Mouse (Mus musculus) bone marrow, adult 2 months (tissue): ENCODE measurements around the gene Diaph3.

Experiments used
- CTCF ChIP-seq: fragments of 200-500 bp; IDR thresholded peaks from 2 replicates; pipeline ENCODE4 v1.5.1; 2011; ENCODE audit warnings: low read length, control low read depth; ENCODE audit not compliant: control insufficient read depth, insufficient read depth
- POLR2A ChIP-seq: fragments of 200-500 bp; IDR thresholded peaks from 2 replicates; pipeline ENCODE4 v1.6.1; 2011; ENCODE audit warnings: low read depth, mild to moderate bottlenecking, control low read depth, low read length, borderline replicate concordance; ENCODE audit not compliant: control insufficient read depth

GRCm38 (mm10) chr14:87169151-87169550 is 28.1 kb upstream of the Diaph3 start:
- no peak for TF ChIP-seq CTCF
- TF ChIP-seq POLR2A: no peak
